Mouse (Mus musculus) embryonic facial prominence, embryonic 11.5 days (tissue): ENCODE results near the gene Col15a1. TPM values are rescaled to one million over a fixed set of nuclear protein-coding genes. Genes with fewer than 3 reads are reported as not detected.

ENCODE experiments used
- ATAC-seq: fragments of 200-750 bp; cut with Nextera tagmentation; replicated peaks from 2 replicates; pipeline ENCODE4 v1.8.0; 2017; ENCODE audit warnings: low read depth; ENCODE audit not compliant: insufficient number of reproducible peaks, low FRiP score, low TSS enrichment
- DNase-seq: peaks from one replicate; pipeline ENCODE4 v3.0.0-alpha.2; 2015; ENCODE audit warnings: low spot score
- H3K27ac ChIP-seq: fragments of 300-500 bp; sonication (generic); replicated peaks from 2 replicates; pipeline ENCODE4 v1.5.1; 2014; ENCODE audit warnings: mild to moderate bottlenecking, low read depth, low read length, control low read depth
- H3K27me3 ChIP-seq: fragments of 300-500 bp; sonication (generic); 2 replicates; pipeline ENCODE4 v1.6.1; 2014; ENCODE audit warnings: mild to moderate bottlenecking, low read length, moderate library complexity, mixed read lengths; ENCODE audit not compliant: control insufficient read depth, insufficient read depth
- H3K36me3 ChIP-seq: fragments of 300-500 bp; sonication (generic); replicated peaks from 2 replicates; pipeline ENCODE4 v1.6.1; 2014; ENCODE audit warnings: low read depth, mild to moderate bottlenecking, low read length, moderate library complexity, mixed read lengths; ENCODE audit not compliant: control insufficient read depth, insufficient read depth
- H3K4me1 ChIP-seq: fragments of 300-500 bp; sonication (generic); 2 replicates; pipeline ENCODE4 v1.6.1; 2014; ENCODE audit warnings: low read length, mixed read lengths; ENCODE audit not compliant: control insufficient read depth, insufficient read depth
- H3K4me2 ChIP-seq: fragments of 300-500 bp; sonication (generic); 2 replicates; pipeline ENCODE4 v1.6.1; 2014; ENCODE audit warnings: low read depth, mild to moderate bottlenecking, control low read depth, low read length, moderate library complexity
- H3K4me3 ChIP-seq: fragments of 300-500 bp; sonication (generic); 2 replicates; pipeline ENCODE4 v1.5.1; 2014; ENCODE audit warnings: low read depth, low read length, control low read depth
- H3K9ac ChIP-seq: fragments of 300-500 bp; sonication (generic); replicated peaks from 2 replicates; pipeline ENCODE4 v1.6.1; 2014; ENCODE audit warnings: mild to moderate bottlenecking, control low read depth, low read length
- H3K9me3 ChIP-seq: fragments of 300-500 bp; sonication (generic); replicated peaks from 2 replicates; pipeline ENCODE4 v1.6.1; 2016; ENCODE audit warnings: mild to moderate bottlenecking, low read length, inconsistent platforms, mixed read lengths; ENCODE audit not compliant: control insufficient read depth
- WGBS: fragments of 180-500 bp; shearing (Covaris S2); extraction: QIAGEN DNeasy Blood & Tissue Kit; methylation state at CpG from one replicate; pipeline ENCODE4 v1.1.7; 2014; 5-methylcytosine and 5-hydroxymethylcytosine counted together
- polyA plus RNA-seq: library from polyadenylated mRNA; unstranded; fragments of >200 nt; fragmentation: Nextera tagmentation; extraction: Ambion mirVana; gene quantifications from 2 replicates; pipeline ENCODE4 v1.2.1, GENCODE M21; 2014

Col15a1 gene
- polyA plus RNA-seq, 1 experiment from 2014 or later: 8.8 TPM

DNA sequence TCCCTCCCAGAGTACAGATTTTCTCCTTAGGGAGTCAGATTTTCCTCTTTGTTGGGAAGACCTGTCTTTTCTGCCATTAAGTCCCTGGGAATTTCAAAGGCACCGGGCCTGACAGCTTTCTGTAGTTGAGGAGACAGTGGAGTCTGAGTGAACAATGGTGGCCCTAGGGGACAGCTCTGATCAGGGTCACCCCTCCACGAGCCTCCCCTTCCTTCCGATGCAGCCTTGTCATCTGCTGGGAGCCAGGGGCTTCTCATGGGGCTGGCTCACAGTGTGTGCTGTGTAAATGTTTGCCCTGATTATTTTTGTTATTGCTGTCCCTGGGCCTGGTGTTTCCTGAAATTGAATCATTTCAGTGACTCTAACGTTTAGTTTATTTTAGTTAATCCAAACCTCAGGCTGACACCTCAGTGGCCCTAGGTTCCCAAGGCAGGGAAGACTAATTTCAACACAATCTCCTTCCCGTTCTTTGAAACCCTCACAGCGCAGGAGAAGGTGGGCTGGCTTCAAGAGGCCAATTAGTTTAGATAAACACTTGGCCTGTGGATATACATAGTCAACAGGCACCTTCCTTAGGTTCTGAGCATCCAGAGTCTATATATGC, 23.8 kb upstream of the Col15a1 start:
- Histone ChIP-seq H3K9me3 (no peaks in the 10 kb centered on the region), H3K9ac (no peak overlapping the region), H3K4me3 (no peak overlapping the region), H3K27ac (no peak overlapping the region), H3K27me3 (no peaks in the 10 kb centered on the region), H3K36me3 (no peaks in the 10 kb centered on the region), H3K4me1 (no peaks in the 10 kb centered on the region), H3K4me2 (no peak overlapping the region)
- DNase-seq: no peak
- 33% methylated on average over 6 of the region's 6 CpGs for WGBS
- ATAC-seq: no peak

DNA sequence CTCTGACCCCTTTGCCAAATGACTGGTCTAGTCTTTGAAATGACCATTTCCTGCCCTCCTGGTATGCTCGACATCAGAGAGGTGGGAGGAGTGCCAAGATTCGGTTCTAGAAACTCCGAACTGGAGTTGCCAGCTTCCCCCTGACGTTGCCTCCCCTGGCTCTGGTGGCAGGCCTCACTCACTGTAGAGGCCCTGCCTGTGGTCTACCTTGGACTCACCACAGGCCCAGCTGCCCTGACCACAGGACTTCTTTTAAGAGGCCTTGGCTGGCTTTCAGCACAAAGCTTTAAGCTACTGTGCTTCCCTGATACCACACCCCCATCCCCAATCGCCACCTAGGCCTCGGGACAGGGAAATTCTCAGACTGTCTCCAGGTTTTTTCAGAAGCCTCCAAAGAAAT, 21.4 kb upstream of the Col15a1 start:
- Histone ChIP-seq H3K4me1 (no peaks in the 10 kb centered on the region), H3K27me3 (no peaks in the 10 kb centered on the region), H3K9ac (no peak overlapping the region), H3K4me2 (no peak overlapping the region), H3K9me3 (no peaks in the 10 kb centered on the region), H3K4me3 (no peak overlapping the region), H3K36me3 (no peaks in the 10 kb centered on the region), H3K27ac (no peak overlapping the region)
- DNase-seq (no peak), ATAC-seq (no peak)
- WGBS: 75% methylated on average over 6 of the region's 6 CpGs

DNA sequence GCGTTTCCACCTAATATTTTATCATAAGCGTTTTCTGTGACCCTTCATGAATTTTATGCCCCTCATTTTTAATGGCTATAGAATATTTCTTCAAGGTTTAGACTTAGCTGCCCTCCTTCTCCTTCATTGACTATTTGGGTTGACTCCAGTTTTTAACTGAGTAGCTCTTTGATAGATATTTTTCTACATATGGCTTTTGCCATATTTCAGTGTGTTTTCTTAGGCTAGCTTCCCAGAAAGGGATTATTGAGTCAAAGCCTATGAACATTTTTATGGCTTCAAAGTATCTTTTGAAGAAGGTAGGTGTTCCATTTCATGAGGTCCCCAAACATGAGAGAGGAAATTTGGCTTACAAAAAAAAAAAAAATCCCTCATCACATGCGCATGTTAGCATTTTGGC, 11.8 kb upstream of the Col15a1 start:
- DNase-seq (no peak), ATAC-seq (no peak)
- WGBS: 85% methylated on average over 3 of the region's 3 CpGs
- Histone ChIP-seq H3K27ac (no peak overlapping the region), H3K4me2 (no peak overlapping the region), H3K9ac (no peak overlapping the region), H3K4me3 (no peak overlapping the region), H3K27me3 (no peaks in the 10 kb centered on the region), H3K9me3 (no peaks in the 10 kb centered on the region), H3K36me3 (no peaks in the 10 kb centered on the region), H3K4me1 (no peaks in the 10 kb centered on the region)

DNA sequence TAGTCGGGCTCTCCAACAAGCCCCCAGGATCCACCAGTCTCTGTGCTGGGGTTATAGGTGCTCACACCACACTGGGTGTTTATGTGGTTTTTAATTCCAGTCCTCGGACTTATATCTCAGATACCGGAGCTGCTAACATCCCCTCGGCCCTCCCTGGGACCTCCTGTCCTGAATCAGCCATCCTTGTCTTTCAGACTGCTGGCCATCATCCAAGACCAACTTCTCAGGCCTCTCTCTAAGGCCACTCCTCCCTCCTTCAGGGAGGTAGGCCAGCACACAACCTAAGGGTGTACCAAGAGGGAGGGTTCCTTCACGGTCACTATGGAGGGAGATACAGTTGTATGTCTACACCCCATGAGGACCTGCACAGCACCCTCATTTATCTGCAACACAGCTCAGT, 4.3 kb upstream of the Col15a1 start:
- 91% methylated on average over 5 of the region's 5 CpGs for WGBS

DNA sequence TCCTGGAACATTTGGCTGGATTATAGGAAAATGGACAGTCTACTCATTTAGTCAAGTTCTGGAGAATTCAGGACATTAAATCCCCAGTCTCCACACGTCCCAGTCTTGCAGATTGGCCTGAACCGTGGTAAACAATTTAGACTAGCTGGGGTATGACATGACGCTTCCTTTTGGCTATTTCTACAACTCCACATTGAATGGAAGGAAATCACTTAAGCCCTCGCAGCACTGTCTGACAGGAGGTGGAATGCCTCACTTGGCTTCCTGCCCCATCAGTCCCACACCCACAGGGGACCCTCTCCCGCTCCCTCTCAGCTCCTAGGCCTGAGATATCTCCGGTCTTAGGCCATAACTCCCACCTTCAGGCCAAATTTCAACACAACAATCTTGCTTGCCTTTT, 2.1 kb upstream of the Col15a1 start:
- H3K27me3 ChIP-seq: peaks cover 21% of the 10 kb centered on the region
- DNase-seq (no peak), ATAC-seq (no peak)
- H3K4me1 ChIP-seq: no peaks in the 10 kb centered on the region; the same call in 1 of the 2 replicates
- no peaks in the 10 kb centered on the region for H3K9me3 ChIP-seq
- WGBS: 75% methylated on average over 6 of the region's 6 CpGs
- H3K4me3 ChIP-seq: no peak overlapping the region
- H3K27ac ChIP-seq: no peak overlapping the region; the same call in 1 of the 2 replicates
- no peak overlapping the region for H3K4me2 ChIP-seq
- no peaks in the 10 kb centered on the region for H3K36me3 ChIP-seq
- H3K9ac ChIP-seq: no peak overlapping the region

More for the DNA sequence above, 4.3 kb upstream of the Col15a1 start:
- Histone ChIP-seq H3K36me3 (no peaks in the 10 kb centered on the region), H3K4me2 (no peak overlapping the region), H3K4me3 (no peak overlapping the region), H3K27me3 (peaks cover 10% of the 10 kb centered on the region), H3K9me3 (no peaks in the 10 kb centered on the region), H3K4me1 (no peaks in the 10 kb centered on the region; the same call in 1 of the 2 replicates), H3K9ac (no peak overlapping the region), H3K27ac (no peak overlapping the region)
- DNase-seq (no peak), ATAC-seq (no peak)

DNA sequence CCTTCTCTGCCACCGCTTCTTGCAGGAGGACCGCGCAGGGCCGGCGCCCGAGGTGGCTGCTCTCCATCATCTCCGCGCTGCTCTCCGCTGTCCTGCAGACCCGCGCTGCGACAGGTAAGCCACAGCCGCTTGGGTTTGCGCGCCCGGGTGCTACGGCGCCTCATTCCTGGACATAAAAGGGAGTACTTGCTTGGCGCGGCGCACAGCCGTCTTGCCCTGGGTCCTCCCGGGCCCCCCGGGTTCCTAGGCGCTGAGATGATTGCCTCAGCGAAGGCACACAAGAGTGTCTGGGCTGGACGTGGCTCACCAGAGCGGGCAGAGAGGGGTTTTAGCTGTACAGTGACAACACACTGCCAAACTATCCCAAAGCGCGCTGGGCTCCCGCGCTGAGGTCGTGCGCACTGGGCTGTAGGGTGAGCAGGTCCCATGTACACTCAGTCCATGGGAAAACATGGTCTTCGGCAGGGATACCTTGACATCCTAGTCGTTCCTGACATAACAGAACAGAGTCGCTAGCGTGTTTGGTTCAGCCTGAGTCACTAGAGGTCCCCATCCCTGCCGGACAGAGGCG, 545 bp downstream of the Col15a1 start:
- 3% methylated on average over 39 of the region's 40 CpGs for WGBS
- no peak overlapping the region for H3K27ac ChIP-seq
- no peak for ATAC-seq
- peak; percentile 31 for DNase-seq
- peak overlapping the region; percentile 94 for H3K4me2 ChIP-seq
- peaks cover 21% of the 10 kb centered on the region for H3K27me3 ChIP-seq
- peak overlapping the region; percentile 59 for H3K4me3 ChIP-seq
- H3K9ac ChIP-seq: peak overlapping the region; percentile 47
- H3K9me3 ChIP-seq: no peaks in the 10 kb centered on the region
- H3K36me3 ChIP-seq: no peaks in the 10 kb centered on the region
- no peaks in the 10 kb centered on the region; the same call in 1 of the 2 replicates for H3K4me1 ChIP-seq

DNA sequence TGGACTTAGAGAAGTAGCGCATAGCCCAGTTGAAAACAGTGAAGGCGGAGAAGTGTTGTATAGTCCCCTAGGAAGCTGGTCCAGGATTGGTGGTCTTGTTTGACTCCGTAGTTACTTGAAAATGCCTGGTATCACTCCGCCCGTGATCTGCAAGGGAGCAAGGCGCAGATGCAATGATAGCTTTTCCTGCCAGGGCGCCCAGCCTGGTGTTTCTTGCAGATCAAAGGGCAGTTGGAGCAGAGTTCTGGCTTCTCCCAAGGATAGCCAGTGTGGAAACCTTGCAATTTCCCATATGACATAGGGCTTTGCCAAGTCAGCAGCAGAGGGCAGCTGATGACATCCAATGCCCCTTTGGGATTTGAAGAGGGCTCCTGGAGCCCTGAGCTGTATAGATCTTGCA, 1.5 kb downstream of the Col15a1 start:
- H3K4me3 ChIP-seq: no peak overlapping the region
- H3K27ac ChIP-seq: no peak overlapping the region
- 74% methylated on average over 7 of the region's 7 CpGs for WGBS
- ATAC-seq (no peak), DNase-seq (no peak)
- H3K4me2 ChIP-seq: no peak overlapping the region
- H3K27me3 ChIP-seq: peaks cover 21% of the 10 kb centered on the region
- H3K4me1 ChIP-seq: no peaks in the 10 kb centered on the region; the same call in 1 of the 2 replicates
- H3K9ac ChIP-seq: no peak overlapping the region
- no peaks in the 10 kb centered on the region for H3K36me3 ChIP-seq
- H3K9me3 ChIP-seq: no peaks in the 10 kb centered on the region

DNA sequence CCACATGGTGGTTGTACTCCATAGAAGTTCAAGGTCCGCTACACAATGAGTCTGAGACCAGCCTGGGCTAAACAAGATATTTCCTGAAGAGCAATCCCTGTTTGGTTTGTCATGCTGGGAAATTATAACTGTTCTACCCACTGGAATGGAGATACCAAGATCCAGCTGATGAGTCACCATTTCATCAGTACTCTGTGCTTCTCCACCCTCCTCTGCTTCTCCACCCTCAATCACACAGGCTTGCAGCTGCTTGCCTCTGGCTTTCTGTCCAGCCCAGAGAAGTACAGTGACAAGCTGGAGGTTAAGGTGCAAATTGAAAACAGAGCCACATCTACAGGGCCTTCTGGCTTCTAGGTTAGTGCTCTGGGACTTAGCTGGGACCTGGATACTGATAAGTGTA, 10.9 kb downstream of the Col15a1 start:
- no peak for ATAC-seq
- Histone ChIP-seq H3K4me3 (no peak overlapping the region), H3K9ac (no peak overlapping the region), H3K4me1 (no peaks in the 10 kb centered on the region), H3K27ac (no peak overlapping the region), H3K36me3 (no peaks in the 10 kb centered on the region), H3K27me3 (no peaks in the 10 kb centered on the region), H3K4me2 (no peak overlapping the region), H3K9me3 (no peaks in the 10 kb centered on the region)
- no peak for DNase-seq
- 96% methylated on average over 1 of the region's 1 CpGs for WGBS
